Mouse (Mus musculus): ENCODE measurements at regions not wholly inside any gene's neighbourhood (a gene's known extent, or its start where the extent isn't known, plus 50 kb on each side); places are given as distances from the start of the nearest gene placed in this dataset.
"Not testable (repeated sequence)": the region's sequence is repeated elsewhere in the genome, so short reads cannot be mapped to it uniquely, and the experiment has no call there.

GRCm38 (mm10) chr4:71663397-71663796 lies 94.4 kb downstream of the Gm11232 start:
- DNase-seq = no peak

GRCm38 (mm10) chr4:71640521-71640920 lies 117.2 kb downstream of the Gm11232 start:
- DNase-seq = no peak

GRCm38 (mm10) chr4:71627088-71627487 lies 130.7 kb downstream of the Gm11232 start:
- DNase-seq = no peak

GRCm38 (mm10) chr4:71626626-71627025 lies 131.1 kb downstream of the Gm11232 start:
- DNase-seq = no peak

GRCm38 (mm10) chr4:71624771-71625170 lies 133.0 kb downstream of the Gm11232 start:
- DNase-seq = no peak

- DNase-seq = no peak
Measured at GRCm38 (mm10) chr4:71613720-71614119, 144.0 kb downstream of the Gm11232 start.

- no peak for DNase-seq
Measured at GRCm38 (mm10) chr4:71585880-71586279, 171.9 kb downstream of the Gm11232 start.

- no peak for DNase-seq
Measured at GRCm38 (mm10) chr4:71560656-71561055, 197.1 kb downstream of the Gm11232 start.

GRCm38 (mm10) chr4:71539200-71539599 lies 218.6 kb downstream of the Gm11232 start:
- no peak for DNase-seq

- DNase-seq = no peak
Measured at GRCm38 (mm10) chr4:71537971-71538370, 219.8 kb downstream of the Gm11232 start.

GRCm38 (mm10) chr4:71524255-71524970 lies 233.4 kb downstream of the Gm11232 start:
- no peak for DNase-seq

GRCm38 (mm10) chr4:71520751-71521150 lies 237.0 kb downstream of the Gm11232 start:
- no peak for DNase-seq

GRCm38 (mm10) chr4:71517921-71518404 lies 239.8 kb downstream of the Gm11232 start:
- DNase-seq = no peak

- DNase-seq = no peak
Measured at GRCm38 (mm10) chr4:71506911-71507310, 250.9 kb downstream of the Gm11232 start.

GRCm38 (mm10) chr4:71489788-71490187 lies 268.0 kb downstream of the Gm11232 start:
- DNase-seq = no peak

GRCm38 (mm10) chr4:71488663-71489161 lies 269.1 kb downstream of the Gm11232 start:
- DNase-seq = no peak

GRCm38 (mm10) chr4:71488059-71488458 lies 269.7 kb downstream of the Gm11232 start:
- DNase-seq = no peak

GRCm38 (mm10) chr4:71480960-71481359 lies 276.8 kb downstream of the Gm11232 start:
- no peak for DNase-seq

GRCm38 (mm10) chr4:71470580-71470979 lies 287.2 kb downstream of the Gm11232 start:
- no peak for DNase-seq

- no peak for DNase-seq
Measured at GRCm38 (mm10) chr4:71454811-71455210, 303.0 kb downstream of the Gm11232 start.

GRCm38 (mm10) chr4:71453499-71453898 lies 304.3 kb downstream of the Gm11232 start:
- no peak for DNase-seq

GRCm38 (mm10) chr4:71446461-71446860 lies 311.3 kb downstream of the Gm11232 start:
- DNase-seq = no peak

GRCm38 (mm10) chr4:71431245-71431929 lies 326.4 kb downstream of the Gm11232 start:
- DNase-seq = no peak

- DNase-seq = not testable (repeated sequence)
Measured at GRCm38 (mm10) chr4:71422121-71422520, 335.6 kb downstream of the Gm11232 start.

Measured in cerebellum, postnatal 36 days (tissue).